Mouse (Mus musculus) brain, embryonic 14.5 days (tissue): ENCODE measurements around the gene Rimkla. TPM values are rescaled to one million over a fixed set of nuclear protein-coding genes. Genes with fewer than 3 reads are reported as not detected.

Source experiments
- DNase-seq: peaks from one replicate; pipeline ENCODE4 v3.0.0-alpha.2; 2011; ENCODE audit warnings: low read depth
- CTCF ChIP-seq: fragments of 200-500 bp; IDR thresholded peaks from 2 replicates; pipeline ENCODE4 v1.5.1; 2012; ENCODE audit warnings: inconsistent platforms, mild to moderate bottlenecking, moderate library complexity, borderline replicate concordance; ENCODE audit not compliant: insufficient read depth, insufficient read length; ENCODE audit errors: extremely low read depth
- POLR2A ChIP-seq: fragments of 200-500 bp; IDR thresholded peaks from 2 replicates; pipeline ENCODE4 v1.6.1; 2012; ENCODE audit warnings: mild to moderate bottlenecking, inconsistent platforms, borderline replicate concordance; ENCODE audit not compliant: poor library complexity, insufficient read depth, insufficient read length, severe bottlenecking; ENCODE audit errors: extremely low read depth
- polyA plus RNA-seq: library from polyadenylated mRNA; depleted of rRNA; stranded (reverse); fragments of >200 nt; gene quantifications from 2 replicates; pipeline ENCODE4 v1.2.3, GENCODE M21; 2012

Gene Rimkla
- polyA plus RNA-seq, 1 experiment, result 22.0 TPM

DNA sequence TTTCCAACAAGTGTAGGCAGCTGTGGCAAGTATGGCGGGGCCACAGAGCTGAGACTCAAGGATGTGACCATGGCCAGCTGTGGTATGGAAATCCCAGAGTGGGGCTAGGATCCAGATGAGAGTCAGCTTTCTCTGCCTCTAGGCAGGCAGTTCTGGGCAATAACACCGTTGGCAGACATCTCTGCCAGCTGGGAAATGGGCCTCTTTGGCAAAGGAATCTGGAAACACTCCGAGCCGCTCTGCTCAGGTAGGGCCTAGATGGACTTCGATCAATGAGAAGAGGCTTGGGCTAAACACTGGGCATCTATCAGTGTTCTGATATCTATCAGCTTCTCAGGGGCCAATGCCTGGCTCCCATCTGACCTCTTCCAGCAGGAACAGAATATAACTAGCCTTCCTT is 26.6 kb downstream of the Rimkla start:
- TF ChIP-seq POLR2A (no peak), CTCF (no peak)
- DNase-seq, result no peak

GRCm38 (mm10) chr4:119463756-119464419 is 28.5 kb downstream of the Rimkla start:
- no peak for DNase-seq
- TF ChIP-seq CTCF (no peak), POLR2A (no peak)

DNA sequence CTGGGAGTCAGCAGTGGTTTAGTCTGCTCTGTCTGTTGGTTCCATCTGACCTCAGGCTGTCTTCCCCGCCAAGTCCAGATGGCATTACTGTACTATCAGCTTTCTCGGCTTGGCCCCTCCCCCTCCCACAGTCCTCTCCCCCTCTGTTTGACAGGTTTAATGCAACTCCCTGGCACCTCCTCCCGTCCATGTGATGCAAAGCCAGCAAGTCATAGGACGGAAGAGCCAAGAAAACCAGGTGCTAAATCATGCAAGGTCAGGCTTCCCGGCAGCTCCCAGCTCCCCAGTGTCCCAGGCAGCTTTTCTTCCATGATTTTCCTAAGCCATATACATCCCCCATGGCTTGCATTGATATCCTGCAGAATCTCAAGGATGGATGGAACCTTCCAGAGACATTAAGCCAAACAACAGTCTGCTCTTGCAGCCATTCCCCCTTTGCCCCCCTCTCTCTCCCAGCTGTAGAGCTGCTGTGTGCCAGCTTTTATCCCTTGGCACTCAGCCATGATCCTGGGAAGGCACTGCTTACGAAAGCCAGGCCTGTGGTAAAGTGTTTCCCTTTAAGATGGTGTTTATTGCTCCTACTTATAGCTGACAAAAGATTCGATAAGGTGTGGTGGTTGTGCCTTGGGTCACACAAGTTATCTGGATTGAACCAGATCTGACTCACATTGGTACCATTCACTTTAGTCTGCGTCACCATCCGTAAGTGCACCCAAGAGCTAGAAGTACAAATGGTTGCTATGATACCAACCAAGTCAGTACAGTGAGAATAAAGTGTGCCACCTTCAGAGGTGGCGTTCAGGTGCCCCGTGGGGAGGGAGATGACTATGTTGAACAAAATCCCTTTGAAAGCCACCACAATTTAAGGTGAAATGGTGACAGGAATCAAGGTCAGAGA is 29.3 kb downstream of the Rimkla start:
- TF ChIP-seq CTCF (no peak), POLR2A (no peak)
- DNase-seq, result peak; percentile 95

DNA sequence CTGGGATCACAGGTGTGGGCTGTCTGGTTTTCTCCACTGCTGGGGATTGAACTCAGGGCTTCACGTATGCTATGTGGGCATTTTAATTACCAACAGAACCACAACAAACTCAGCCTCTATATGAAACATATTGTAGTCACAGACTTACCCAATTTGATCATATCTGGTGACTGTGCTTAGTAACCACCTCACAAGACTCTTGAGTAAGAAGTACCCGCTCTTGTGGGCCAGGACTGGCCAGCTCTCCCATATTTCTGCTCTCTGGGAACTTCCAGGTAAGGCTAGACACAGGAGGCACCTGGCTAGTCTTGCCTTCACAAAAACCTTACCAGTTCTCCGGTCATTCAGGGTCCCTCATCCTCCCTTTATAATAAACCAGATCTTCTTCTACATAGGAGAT is 30.0 kb downstream of the Rimkla start:
- DNase-seq, result no peak
- TF ChIP-seq CTCF (no peak), POLR2A (no peak)

- DNase-seq, result peak; percentile 98
- TF ChIP-seq POLR2A (no peak), CTCF (no peak)
Observed at GRCm38 (mm10) chr4:119460728-119461141, 31.7 kb downstream of the Rimkla start.

DNA sequence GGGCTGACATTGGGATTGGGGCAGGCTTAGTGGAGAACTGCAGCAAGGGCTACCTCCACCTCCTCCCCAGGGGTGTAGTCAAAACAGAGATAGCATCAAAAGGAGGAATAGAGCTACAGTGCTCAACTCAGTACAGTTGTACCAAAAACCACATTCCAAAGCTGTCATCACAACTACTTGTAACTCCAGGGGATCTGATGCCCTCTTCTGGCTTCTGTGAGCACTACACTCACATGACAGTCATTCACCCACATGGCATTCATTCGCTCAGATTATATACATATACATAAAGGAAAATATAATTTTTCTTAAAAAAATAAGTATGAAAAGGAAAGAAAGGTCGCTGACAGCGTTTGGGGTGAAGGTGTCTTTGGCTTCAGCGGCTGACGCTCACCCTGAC is 32.1 kb downstream of the Rimkla start:
- TF ChIP-seq POLR2A (no peak), CTCF (peak; percentile 51; the same call in 1 of the 2 replicates)

GRCm38 (mm10) chr4:119453533-119453932 is 38.9 kb downstream of the Rimkla start:
- TF ChIP-seq CTCF (no peak), POLR2A (no peak)
- DNase-seq, result peak; percentile 61

More for the DNA sequence above, 32.1 kb downstream of the Rimkla start:
- DNase-seq, result peak; percentile 83

DNA sequence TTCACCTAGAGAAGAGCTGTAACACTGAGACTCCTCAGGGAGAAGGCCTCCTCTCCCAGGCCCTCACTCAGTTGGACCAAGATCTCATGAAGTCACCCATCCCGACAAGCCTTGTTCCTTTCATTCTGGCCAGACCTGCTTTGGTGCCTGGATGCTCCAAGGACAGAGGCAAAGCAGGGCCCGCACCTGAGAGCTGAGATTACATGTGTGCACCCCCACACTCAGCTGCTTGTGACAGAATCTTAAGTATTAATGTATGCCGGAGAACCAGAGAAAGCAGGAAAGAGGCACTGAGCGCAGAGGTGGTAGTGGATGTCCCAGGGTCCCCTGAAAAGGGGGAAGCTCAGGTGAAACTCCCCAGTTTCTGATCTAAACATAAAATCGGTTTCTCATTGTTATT is 39.3 kb downstream of the Rimkla start:
- no peak for DNase-seq
- TF ChIP-seq POLR2A, result no peak
- no peak for TF ChIP-seq CTCF

- no peak for DNase-seq
- TF ChIP-seq CTCF (no peak), POLR2A (no peak)
Observed at GRCm38 (mm10) chr4:119450436-119450835, 42.0 kb downstream of the Rimkla start.

DNA sequence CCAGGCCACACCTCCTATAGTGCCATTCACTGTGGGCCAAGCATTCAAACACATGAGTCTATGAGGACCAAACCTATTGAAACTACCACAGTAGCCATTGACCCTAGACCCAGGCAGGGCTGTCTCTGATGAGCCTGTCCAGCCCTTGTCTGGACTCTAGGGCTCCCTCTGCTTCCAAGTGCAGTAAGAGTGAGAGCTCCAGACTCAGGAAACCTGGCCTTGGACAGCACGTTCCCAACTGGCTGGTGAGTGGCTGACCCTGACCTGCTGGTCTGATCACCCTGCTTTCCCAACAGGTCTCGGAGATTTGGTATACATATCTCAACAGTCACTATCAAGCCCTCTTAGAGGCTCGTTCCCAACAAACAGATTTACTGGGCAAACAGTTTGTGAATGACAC is 44.6 kb downstream of the Rimkla start:
- DNase-seq, result no peak
- TF ChIP-seq POLR2A (no peak), CTCF (no peak)

DNA sequence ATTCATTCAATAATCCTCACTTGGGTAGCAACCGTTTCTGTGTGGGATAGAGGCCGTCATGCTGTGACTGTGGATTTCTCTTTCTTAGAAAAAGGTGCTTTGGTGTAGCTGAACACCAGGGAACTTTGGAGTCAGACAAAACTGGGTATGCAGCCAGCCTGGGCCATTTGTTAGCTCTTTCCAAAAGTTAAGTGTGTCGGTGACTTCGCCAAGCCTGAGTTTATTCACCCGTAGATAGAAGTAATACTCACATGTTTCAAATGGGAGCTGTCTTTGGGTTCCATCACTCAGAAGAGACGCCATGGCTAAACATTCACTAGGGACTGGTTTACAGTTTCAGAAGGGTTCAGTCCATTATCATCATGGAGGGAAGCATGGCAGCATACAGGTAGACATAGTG is 45.2 kb downstream of the Rimkla start:
- TF ChIP-seq CTCF (no peak), POLR2A (no peak)
- DNase-seq, result no peak
